Mouse (Mus musculus): ENCODE measurements at regions not wholly inside any gene's neighbourhood (a gene's known extent, or its start where the extent isn't known, plus 50 kb on each side); places are given as distances from the start of the nearest gene placed in this dataset.
"Not testable (repeated sequence)": the region's sequence is repeated elsewhere in the genome, so short reads cannot be mapped to it uniquely, and the experiment has no call there.

- DNase-seq = no peak
Observed at GRCm38 (mm10) chr1:157756977-157757376, 250.4 kb downstream of the Sec16b start.

GRCm38 (mm10) chr1:157758337-157758736 is 251.8 kb downstream of the Sec16b start:
- no peak for DNase-seq

GRCm38 (mm10) chr1:157768201-157768600 is 261.7 kb downstream of the Sec16b start:
- DNase-seq = no peak

GRCm38 (mm10) chr1:157797711-157798110 is 291.2 kb downstream of the Sec16b start:
- DNase-seq = no peak

GRCm38 (mm10) chr1:157798561-157799553 is 292.3 kb downstream of the Sec16b start:
- no peak for DNase-seq

GRCm38 (mm10) chr1:157801151-157801550 is 294.6 kb downstream of the Sec16b start:
- no peak for DNase-seq

- no peak for DNase-seq
Observed at GRCm38 (mm10) chr1:157804229-157804628, 297.7 kb downstream of the Sec16b start.

- DNase-seq = no peak
Observed at GRCm38 (mm10) chr1:157806296-157806695, 299.8 kb downstream of the Sec16b start.

- DNase-seq = no peak
Observed at GRCm38 (mm10) chr1:157809674-157810471, 303.3 kb downstream of the Sec16b start.

- DNase-seq = no peak
Observed at GRCm38 (mm10) chr1:157810657-157811056, 304.1 kb downstream of the Sec16b start.

- peak; percentile 5 for DNase-seq
Observed at GRCm38 (mm10) chr1:157827966-157828365, 321.4 kb downstream of the Sec16b start.

GRCm38 (mm10) chr1:157831511-157831910 is 325.0 kb downstream of the Sec16b start:
- no peak for DNase-seq

- no peak for DNase-seq
Observed at GRCm38 (mm10) chr1:157872775-157873174, 366.2 kb downstream of the Sec16b start.

GRCm38 (mm10) chr1:157875006-157875405 is 368.5 kb downstream of the Sec16b start:
- no peak for DNase-seq

GRCm38 (mm10) chr1:157877117-157877516 is 370.6 kb downstream of the Sec16b start:
- not testable (repeated sequence) for DNase-seq

- no peak for DNase-seq
Observed at GRCm38 (mm10) chr1:157887146-157887545, 380.6 kb downstream of the Sec16b start.

- peak; percentile 25 for DNase-seq
Observed at GRCm38 (mm10) chr1:157888573-157888972, 382.0 kb downstream of the Sec16b start.

- DNase-seq = no peak
Observed at GRCm38 (mm10) chr1:157906168-157906567, 399.6 kb downstream of the Sec16b start.

- DNase-seq = no peak
Observed at GRCm38 (mm10) chr1:157937800-157938348, 418.3 kb downstream of the Brinp2 start.

- DNase-seq = peak; percentile 4
Observed at GRCm38 (mm10) chr1:157939516-157939915, 416.6 kb downstream of the Brinp2 start.

GRCm38 (mm10) chr1:157940331-157940758 is 415.8 kb downstream of the Brinp2 start:
- no peak for DNase-seq

- no peak for DNase-seq
Observed at GRCm38 (mm10) chr1:157957506-157957905, 398.6 kb downstream of the Brinp2 start.

GRCm38 (mm10) chr1:157964461-157964860 is 391.7 kb downstream of the Brinp2 start:
- DNase-seq = no peak
